ENCODE assay signal across 10 mouse cellular contexts in the genomic region with DNA sequence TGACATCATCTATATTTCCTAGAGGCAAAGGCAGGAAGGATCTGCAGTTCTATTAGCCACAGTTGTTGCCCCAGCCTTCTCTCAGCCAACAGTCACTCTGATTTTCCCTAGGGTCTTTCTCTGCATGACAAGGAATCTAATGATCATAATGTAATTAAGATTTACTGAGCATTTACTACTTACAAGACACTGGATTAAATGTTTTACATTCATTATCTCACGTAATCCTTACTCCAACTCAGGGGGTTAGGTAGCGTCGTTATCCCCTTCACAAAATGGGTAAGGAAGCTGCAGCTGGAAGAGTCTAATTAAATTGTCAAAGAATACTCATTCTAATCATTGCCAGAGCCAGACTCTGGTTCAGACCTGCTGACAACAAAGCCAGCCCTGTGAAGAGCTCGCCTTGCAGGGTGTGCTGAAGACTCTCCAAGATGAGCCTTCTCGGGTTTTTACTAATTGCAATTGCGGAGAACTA.
DNase-seq lines count a peak whose midpoint lies in the region; ATAC-seq lines count a peak whose summit lies in the region.
"Had no signal": no experiment of that assay in that cellular context is flagged by ENCODE, and none has a peak within 500 bp of the region (broad histone marks: within the 10 kb centered on the region; RNA-seq: fewer than 3 reads in every experiment).

No protein-coding gene starts in this region.

- peak; percentile 65 for ATAC-seq in hindbrain, embryonic 11.5 days (ENCODE audit: low FRiP score)
- ATAC-seq in neural tube, embryonic 13.5 days (ENCODE audit: low read depth): peak; percentile 86
- ATAC-seq in liver, embryonic 12.5 days: no peak
- ATAC-seq in heart, embryonic 11.5 days (replicated peaks; ENCODE audit: insufficient number of reproducible peaks, low FRiP score, low TSS enrichment): no peak
- ATAC-seq: intestine, postnatal 0 days had no signal

- H3K27ac ChIP-seq in embryonic facial prominence, embryonic 10.5 days (replicated peaks): peak overlapping the region; percentile 79
- H3K27ac ChIP-seq in hindbrain, embryonic 11.5 days (ENCODE audit: low read depth, low read length): no peak overlapping the region
- H3K27ac ChIP-seq in neural tube, embryonic 13.5 days (replicated peaks): 0 out of 2 replicates have a peak overlapping the region, but pooled peaks have one; percentile 42
- H3K27ac ChIP-seq in liver, embryonic 12.5 days: no peak overlapping the region
- no peak overlapping the region for H3K27ac ChIP-seq in heart, embryonic 11.5 days (ENCODE audit: low read depth, low read length)

- no peak overlapping the region for H3K4me2 ChIP-seq in hindbrain, embryonic 11.5 days (replicated peaks; ENCODE audit: low read depth, low read length)
- 0 out of 2 replicates have a peak overlapping the region, but pooled peaks have one; percentile 0 for H3K4me2 ChIP-seq in neural tube, embryonic 13.5 days
- H3K4me2 ChIP-seq in liver, embryonic 12.5 days: no peak overlapping the region
- H3K4me2 ChIP-seq in heart, embryonic 11.5 days: no peak overlapping the region

- no peak overlapping the region for H3K4me3 ChIP-seq in embryonic facial prominence, embryonic 10.5 days
- no peak overlapping the region for H3K4me3 ChIP-seq in hindbrain, embryonic 11.5 days (ENCODE audit: low read depth, low read length)
- no peak overlapping the region for H3K4me3 ChIP-seq in neural tube, embryonic 13.5 days
- H3K4me3 ChIP-seq in liver, embryonic 12.5 days: no peak overlapping the region
- H3K4me3 ChIP-seq in heart, embryonic 11.5 days (ENCODE audit: low read depth, low read length): no peak overlapping the region

- no peaks in the 10 kb centered on the region for H3K27me3 ChIP-seq in embryonic facial prominence, embryonic 10.5 days (replicated peaks; ENCODE audit: low read depth, poor library complexity, severe bottlenecking)
- no peaks in the 10 kb centered on the region for H3K27me3 ChIP-seq in hindbrain, embryonic 11.5 days (ENCODE audit: control insufficient read depth, insufficient read depth, low read length)
- H3K27me3 ChIP-seq in neural tube, embryonic 13.5 days: no peaks in the 10 kb centered on the region
- H3K27me3 ChIP-seq in liver, embryonic 12.5 days (replicated peaks): no peaks in the 10 kb centered on the region
- no peaks in the 10 kb centered on the region for H3K27me3 ChIP-seq in heart, embryonic 11.5 days (ENCODE audit: control insufficient read depth, insufficient read depth, low read length)

- H3K36me3 ChIP-seq in embryonic facial prominence, embryonic 10.5 days (replicated peaks): no peaks in the 10 kb centered on the region
- H3K36me3 ChIP-seq in hindbrain, embryonic 11.5 days (ENCODE audit: control insufficient read depth, insufficient read depth, low read length): no peaks in the 10 kb centered on the region
- H3K36me3 ChIP-seq in neural tube, embryonic 13.5 days: no peaks in the 10 kb centered on the region
- no peaks in the 10 kb centered on the region for H3K36me3 ChIP-seq in liver, embryonic 12.5 days
- no peaks in the 10 kb centered on the region for H3K36me3 ChIP-seq in heart, embryonic 11.5 days (ENCODE audit: control insufficient read depth, insufficient read depth, low read length)

- 16% methylated on average over 6 of the region's 6 CpGs for WGBS in embryonic facial prominence, embryonic 10.5 days
- 39% methylated on average over 6 of the region's 6 CpGs for WGBS in hindbrain, embryonic 11.5 days
- 35% methylated on average over 6 of the region's 6 CpGs for WGBS in neural tube, embryonic 13.5 days
- 66% methylated on average over 6 of the region's 6 CpGs for WGBS in liver, embryonic 12.5 days (ENCODE audit: insufficient replicate concordance)
- WGBS in heart, embryonic 11.5 days (ENCODE audit: insufficient replicate concordance): 60% methylated on average over 6 of the region's 6 CpGs

- peak; percentile 11 for DNase-seq in cerebellum, adult 11-12 months
- DNase-seq in cerebellum, adult 11 months: no peak
- peak; percentile 60 for DNase-seq in embryonic facial prominence, embryonic 10.5 days (ENCODE audit: low spot score)
- DNase-seq in hindbrain, embryonic 11.5 days (ENCODE audit: low spot score): peak; percentile 28
- DNase-seq in spleen, postnatal 10 days (ENCODE audit: low spot score in 2 of 2): no peak
- DNase-seq: thymus, postnatal 25 days had no signal

- no peaks in the 10 kb centered on the region for H3K9me3 ChIP-seq in embryonic facial prominence, embryonic 10.5 days
- no peaks in the 10 kb centered on the region for H3K9me3 ChIP-seq in hindbrain, embryonic 11.5 days (ENCODE audit: control insufficient read depth, low read length)
- H3K9me3 ChIP-seq in neural tube, embryonic 13.5 days: no peaks in the 10 kb centered on the region
- H3K9me3 ChIP-seq in liver, embryonic 12.5 days (replicated peaks): no peaks in the 10 kb centered on the region
- no peaks in the 10 kb centered on the region for H3K9me3 ChIP-seq in heart, embryonic 11.5 days (replicated peaks; ENCODE audit: control insufficient read depth, low read length)

- H3K4me1 ChIP-seq in embryonic facial prominence, embryonic 10.5 days: peaks cover 41% of the 10 kb centered on the region
- no peaks in the 10 kb centered on the region for H3K4me1 ChIP-seq in hindbrain, embryonic 11.5 days (replicated peaks; ENCODE audit: control insufficient read depth, insufficient read depth, low read length)
- peaks cover 13% of the 10 kb centered on the region for H3K4me1 ChIP-seq in neural tube, embryonic 13.5 days (replicated peaks)
- H3K4me1 ChIP-seq in liver, embryonic 12.5 days: no peaks in the 10 kb centered on the region
- H3K4me1 ChIP-seq in heart, embryonic 11.5 days (ENCODE audit: control insufficient read depth, insufficient read depth, low read length): peaks cover 3% of the 10 kb centered on the region; the same call in 1 of the 2 replicates

- no peak overlapping the region for H3K9ac ChIP-seq in hindbrain, embryonic 11.5 days (ENCODE audit: low read depth, low read length)
- H3K9ac ChIP-seq in neural tube, embryonic 13.5 days: no peak overlapping the region
- H3K9ac ChIP-seq in liver, embryonic 12.5 days: no peak overlapping the region
- no peak overlapping the region for H3K9ac ChIP-seq in heart, embryonic 11.5 days (ENCODE audit: low read depth, low read length)

Comparison
In these comparisons a context has a peak if more than half of its experiments do, and no peak if none do; other contexts are left out.
1. DNase-seq: peak in cerebellum, adult 11-12 months (single experiment), embryonic facial prominence, embryonic 10.5 days (single experiment) and hindbrain, embryonic 11.5 days (single experiment); none in cerebellum, adult 11 months (single experiment) and spleen, postnatal 10 days (0 of 2).
2. H3K27ac ChIP-seq: peak in embryonic facial prominence, embryonic 10.5 days (single experiment) and neural tube, embryonic 13.5 days (single experiment); none in hindbrain, embryonic 11.5 days (single experiment), liver, embryonic 12.5 days (single experiment) and heart, embryonic 11.5 days (single experiment).
3. ATAC-seq: peak in hindbrain, embryonic 11.5 days (single experiment) and neural tube, embryonic 13.5 days (single experiment); none in liver, embryonic 12.5 days (single experiment) and heart, embryonic 11.5 days (single experiment).